Mouse (Mus musculus): ENCODE results near the gene Lsm14a. TPM values are rescaled to one million over a fixed set of nuclear protein-coding genes. Genes with fewer than 3 reads are reported as not detected.
"Not testable (repeated sequence)": the region's sequence is repeated elsewhere in the genome, so short reads cannot be mapped to it uniquely, and the experiment has no call there.

The Lsm14a gene
- total and polyA plus RNA-seq, 2 experiments from 2014 or later, result 42.1 to 45.8 TPM

GRCm38 (mm10) chr7:34342040-34342793 is 50.9 kb downstream of the Lsm14a start:
- H3K4me3 ChIP-seq (ENCODE audit: low read depth, low read length), result no peak overlapping the region
- H3K36me3 ChIP-seq (ENCODE audit: insufficient read depth), result peaks cover 41% of the 10 kb centered on the region
- no peak overlapping the region for H3K27ac ChIP-seq (ENCODE audit: low read depth, low read length)
- TF ChIP-seq CTCF (IDR thresholded peaks at IDR 0.05; ENCODE audit: low read depth), result no peak
- DNase-seq (no peak), ATAC-seq (no peak)
- H3K9me3 ChIP-seq (ENCODE audit: low read length), result no peaks in the 10 kb centered on the region
- H3K4me1 ChIP-seq (ENCODE audit: insufficient read depth), result no peaks in the 10 kb centered on the region
- H3K27me3 ChIP-seq (ENCODE audit: insufficient read depth, low read length), result no peaks in the 10 kb centered on the region
- H3K4me2 ChIP-seq (ENCODE audit: low read depth), result no peak overlapping the region
- H3K9ac ChIP-seq, result no peak overlapping the region
- 90% methylated on average over 10 of the region's 10 CpGs for WGBS

DNA sequence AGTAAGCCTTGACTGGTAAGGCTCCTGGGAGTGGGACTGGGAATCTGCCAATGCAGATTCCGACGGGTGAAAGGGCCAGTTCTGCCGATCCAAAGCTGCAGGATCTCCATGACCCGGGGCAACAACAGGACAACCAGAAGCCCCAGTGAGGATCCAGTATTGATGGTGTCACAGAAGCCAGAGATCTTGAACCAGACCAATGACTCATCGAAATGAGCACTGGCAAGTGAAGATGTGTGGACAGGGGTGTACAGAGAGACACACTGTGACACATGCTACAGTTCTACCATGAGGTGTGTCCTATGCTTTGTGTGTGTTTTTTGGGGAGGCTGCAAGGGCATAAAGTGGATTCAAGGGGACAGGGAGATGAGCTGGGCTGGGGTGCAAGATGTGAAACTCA is 52.3 kb downstream of the Lsm14a start:
- Histone ChIP-seq H3K9me3 (ENCODE audit: low read length) (no peaks in the 10 kb centered on the region), H3K4me3 (ENCODE audit: low read depth, low read length) (no peak overlapping the region), H3K36me3 (ENCODE audit: insufficient read depth) (peaks cover 36% of the 10 kb centered on the region), H3K27me3 (ENCODE audit: insufficient read depth, low read length) (no peaks in the 10 kb centered on the region), H3K4me2 (ENCODE audit: low read depth) (no peak overlapping the region), H3K27ac (ENCODE audit: low read depth, low read length) (no peak overlapping the region), H3K4me1 (ENCODE audit: insufficient read depth) (no peaks in the 10 kb centered on the region), H3K9ac (no peak overlapping the region)
- TF ChIP-seq CTCF (IDR thresholded peaks at IDR 0.05; ENCODE audit: low read depth), result no peak
- DNase-seq (no peak), ATAC-seq (no peak)
- 94% methylated on average over 5 of the region's 5 CpGs for WGBS

GRCm38 (mm10) chr7:34339164-34339489 is 54.0 kb downstream of the Lsm14a start:
- Histone ChIP-seq H3K4me2 (ENCODE audit: low read depth) (no peak overlapping the region), H3K9ac (no peak overlapping the region), H3K9me3 (ENCODE audit: low read length) (no peaks in the 10 kb centered on the region), H3K27me3 (ENCODE audit: insufficient read depth, low read length) (no peaks in the 10 kb centered on the region), H3K27ac (ENCODE audit: low read depth, low read length) (no peak overlapping the region), H3K4me1 (ENCODE audit: insufficient read depth) (no peaks in the 10 kb centered on the region), H3K4me3 (ENCODE audit: low read depth, low read length) (no peak overlapping the region), H3K36me3 (ENCODE audit: insufficient read depth) (peaks cover 28% of the 10 kb centered on the region)
- ATAC-seq, result no peak
- DNase-seq, result no peak
- no peak for TF ChIP-seq CTCF (IDR thresholded peaks at IDR 0.05; ENCODE audit: low read depth)
- 76% methylated on average over 5 of the region's 5 CpGs for WGBS

DNA sequence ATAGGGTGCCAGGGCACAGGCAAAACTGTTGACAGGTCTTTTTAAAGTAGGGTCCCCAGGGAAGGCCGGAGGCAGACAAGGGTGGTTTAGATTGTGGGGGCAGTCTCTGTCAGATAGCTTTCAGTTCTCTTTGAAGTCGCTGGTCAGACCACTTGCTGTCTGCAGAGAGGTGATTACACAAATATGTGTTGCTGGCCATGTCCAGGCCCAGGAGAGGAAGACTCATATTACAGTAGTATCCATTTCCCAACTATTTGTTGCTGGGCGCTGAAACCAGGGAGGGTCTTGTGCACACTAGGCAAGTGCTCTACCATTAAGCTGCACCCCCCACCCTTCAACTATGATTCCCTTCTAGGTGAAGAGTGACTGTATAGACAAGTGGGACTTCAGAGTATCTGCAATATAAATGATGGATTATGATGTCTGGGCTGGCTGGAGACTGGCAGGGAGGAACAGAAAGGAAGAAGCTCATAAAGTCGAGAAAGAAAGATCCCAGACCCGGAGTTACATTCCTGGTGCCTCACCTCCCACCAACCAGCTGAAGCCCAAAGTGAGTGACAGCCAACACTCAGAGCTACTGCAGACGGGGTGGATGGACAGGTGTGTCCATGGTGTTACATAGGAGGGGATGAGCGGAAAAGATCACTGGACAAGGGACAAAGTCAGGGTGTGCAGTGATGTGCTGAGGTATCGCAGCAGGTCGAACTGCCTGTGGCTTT is 54.5 kb downstream of the Lsm14a start:
- no peaks in the 10 kb centered on the region for H3K9me3 ChIP-seq (ENCODE audit: low read length)
- H3K36me3 ChIP-seq (ENCODE audit: insufficient read depth), result peaks cover 23% of the 10 kb centered on the region; the same call in 1 of the 2 replicates
- no peaks in the 10 kb centered on the region for H3K4me1 ChIP-seq (ENCODE audit: insufficient read depth)
- H3K27ac ChIP-seq (ENCODE audit: low read depth, low read length), result no peak overlapping the region
- H3K9ac ChIP-seq, result no peak overlapping the region
- H3K4me3 ChIP-seq (ENCODE audit: low read depth, low read length), result no peak overlapping the region
- TF ChIP-seq CTCF (IDR thresholded peaks at IDR 0.05; ENCODE audit: low read depth), result no peak
- H3K4me2 ChIP-seq (ENCODE audit: low read depth), result no peak overlapping the region
- H3K27me3 ChIP-seq (ENCODE audit: insufficient read depth, low read length), result no peaks in the 10 kb centered on the region
- ATAC-seq (no peak), DNase-seq (no peak)
- 87% methylated on average over 9 of the region's 9 CpGs for WGBS

DNA sequence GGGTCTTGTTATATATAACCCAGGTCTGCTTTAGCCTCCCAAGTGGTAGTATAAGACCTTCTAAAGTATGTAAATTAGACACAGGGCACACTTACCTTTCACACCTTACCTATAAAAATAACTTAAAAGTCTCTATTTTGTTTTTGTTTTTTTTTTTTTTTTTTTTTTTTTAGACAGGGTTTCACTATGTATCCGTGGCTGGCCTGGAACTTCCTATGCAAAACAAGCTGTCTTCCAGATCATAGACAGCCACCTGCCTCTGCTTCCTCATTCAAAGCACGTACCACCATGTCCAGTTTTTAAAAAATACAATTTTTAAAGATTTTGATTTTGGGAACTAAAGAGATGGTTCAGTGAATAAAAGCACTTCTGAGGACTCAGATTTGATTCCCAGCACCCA is 55.8 kb downstream of the Lsm14a start:
- Histone ChIP-seq H3K9me3 (ENCODE audit: low read length) (no peaks in the 10 kb centered on the region), H3K4me1 (ENCODE audit: insufficient read depth) (no peaks in the 10 kb centered on the region), H3K9ac (no peak overlapping the region), H3K27me3 (ENCODE audit: insufficient read depth, low read length) (no peaks in the 10 kb centered on the region), H3K27ac (ENCODE audit: low read depth, low read length) (no peak overlapping the region), H3K4me2 (ENCODE audit: low read depth) (no peak overlapping the region), H3K36me3 (ENCODE audit: insufficient read depth) (peaks cover 10% of the 10 kb centered on the region; the same call in 1 of the 2 replicates), H3K4me3 (ENCODE audit: low read depth, low read length) (no peak overlapping the region)
- no peak for TF ChIP-seq CTCF (IDR thresholded peaks at IDR 0.05; ENCODE audit: low read depth)
- no peak for ATAC-seq
- WGBS, result 93% methylated on average over 2 of the region's 2 CpGs
- DNase-seq, result no peak

DNA sequence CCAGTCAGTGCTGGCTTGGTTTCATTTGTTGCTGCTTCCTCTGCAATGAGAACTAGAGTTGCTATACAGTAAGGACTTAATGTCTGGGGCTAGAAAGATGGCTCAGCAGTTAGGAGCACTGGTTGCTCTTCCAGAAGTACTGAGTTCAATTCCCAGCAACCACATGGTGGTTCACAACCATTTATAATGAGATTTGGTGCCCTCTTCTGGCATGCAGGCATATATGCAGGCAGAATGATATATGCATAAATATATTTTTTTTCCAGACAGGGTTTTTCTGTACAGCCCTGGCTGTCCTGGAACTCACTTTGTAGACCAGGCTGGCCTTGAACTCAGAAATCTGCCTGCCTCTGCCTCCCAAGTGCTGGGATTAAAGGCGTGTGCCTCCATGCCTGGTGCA is 56.6 kb downstream of the Lsm14a start:
- DNase-seq; H3K36me3 ChIP-seq (ENCODE audit: insufficient read depth); H3K27ac ChIP-seq (ENCODE audit: low read depth, low read length); ATAC-seq; H3K4me1 ChIP-seq (ENCODE audit: insufficient read depth); H3K27me3 ChIP-seq (ENCODE audit: insufficient read depth, low read length); H3K9me3 ChIP-seq (ENCODE audit: low read length); H3K4me2 ChIP-seq (ENCODE audit: low read depth); H3K9ac ChIP-seq; H3K4me3 ChIP-seq (ENCODE audit: low read depth, low read length): not testable (repeated sequence)
- TF ChIP-seq CTCF (IDR thresholded peaks at IDR 0.05; ENCODE audit: low read depth), result 0 out of 2 replicates have a peak, but pooled peaks have one; percentile 6
- 88% methylated on average over 1 of the region's 1 CpGs for WGBS

- DNase-seq, result no peak
- Histone ChIP-seq H3K4me3 (ENCODE audit: low read depth, low read length) (no peak overlapping the region), H3K9me3 (ENCODE audit: low read length) (no peaks in the 10 kb centered on the region), H3K27ac (ENCODE audit: low read depth, low read length) (no peak overlapping the region), H3K36me3 (ENCODE audit: insufficient read depth) (no peaks in the 10 kb centered on the region), H3K4me2 (ENCODE audit: low read depth) (no peak overlapping the region), H3K4me1 (ENCODE audit: insufficient read depth) (no peaks in the 10 kb centered on the region), H3K9ac (no peak overlapping the region), H3K27me3 (ENCODE audit: insufficient read depth, low read length) (no peaks in the 10 kb centered on the region)
- no peak for ATAC-seq
- TF ChIP-seq CTCF (IDR thresholded peaks at IDR 0.05; ENCODE audit: low read depth), result no peak
- 78% methylated on average over 3 of the region's 3 CpGs for WGBS
Observed at GRCm38 (mm10) chr7:34327493-34327892, 65.6 kb downstream of the Lsm14a start.

All from forebrain, postnatal 0 days (tissue).